Mouse (Mus musculus) forebrain, postnatal 0 days (tissue): Measurements from ENCODE around the gene Rhno1. TPM values are rescaled to one million over a fixed set of nuclear protein-coding genes. Genes with fewer than 3 reads are reported as not detected.

Experiments used
- ATAC-seq: fragments of 200-750 bp; cut with Nextera tagmentation; 2 replicates; pipeline ENCODE4 v1.8.0; 2017; ENCODE audit warnings: mild to moderate bottlenecking, moderate library complexity
- DNase-seq: peaks from one replicate; pipeline ENCODE4 v3.0.0-alpha.2; 2015
- H3K27ac ChIP-seq: fragments of 300-500 bp; sonication (generic); 2 replicates; pipeline ENCODE4 v1.5.1; 2014; ENCODE audit warnings: low read depth, mild to moderate bottlenecking, antibody characterized with exemption, low read length, moderate library complexity, mixed read lengths
- H3K27me3 ChIP-seq: fragments of 300-500 bp; sonication (generic); 2 replicates; pipeline ENCODE4 v1.6.1; 2014; ENCODE audit warnings: mild to moderate bottlenecking, low read length, mixed read lengths; ENCODE audit not compliant: insufficient read depth
- H3K36me3 ChIP-seq: fragments of 300-500 bp; sonication (generic); 2 replicates; pipeline ENCODE4 v1.6.1; 2014; ENCODE audit warnings: mild to moderate bottlenecking, moderate library complexity; ENCODE audit not compliant: insufficient read depth
- H3K4me1 ChIP-seq: fragments of 300-500 bp; sonication (generic); 2 replicates; pipeline ENCODE4 v1.6.1; 2014; ENCODE audit warnings: antibody characterized with exemption; ENCODE audit not compliant: insufficient read depth
- H3K4me2 ChIP-seq: fragments of 300-500 bp; sonication (generic); 2 replicates; pipeline ENCODE4 v1.6.1; 2014; ENCODE audit warnings: low read depth, mild to moderate bottlenecking, moderate library complexity
- H3K4me3 ChIP-seq: fragments of 300-500 bp; sonication (generic); 2 replicates; pipeline ENCODE4 v1.5.1; 2014; ENCODE audit warnings: low read depth, low read length, mixed read lengths
- H3K9ac ChIP-seq: fragments of 300-500 bp; sonication (generic); 2 replicates; pipeline ENCODE4 v1.6.1; 2014; ENCODE audit warnings: mild to moderate bottlenecking
- H3K9me3 ChIP-seq: fragments of 300-500 bp; sonication (generic); 2 replicates; pipeline ENCODE4 v1.6.1; 2016; ENCODE audit warnings: low read length
- CTCF ChIP-seq: sonication (generic); IDR thresholded peaks from 2 replicates; pipeline ENCODE4 v1.5.1; 2016; ENCODE audit warnings: antibody characterized with exemption, control low read depth, low read depth
- WGBS: fragments of 180-500 bp; shearing (Covaris S2); extraction: QIAGEN DNeasy Blood & Tissue Kit; methylation state at CpG from one replicate; pipeline ENCODE4 v1.1.7; 2014; 5-methylcytosine and 5-hydroxymethylcytosine counted together
- polyA plus RNA-seq: library from polyadenylated mRNA; unstranded; fragments of >200 nt; fragmentation: Nextera tagmentation; extraction: Ambion mirVana; gene quantifications from 2 replicates; pipeline ENCODE4 v1.2.1, GENCODE M21; 2015
- total RNA-seq: library from RNA; depleted of rRNA; stranded (reverse); fragments of >200 nt; gene quantifications from 2 replicates; pipeline ENCODE4 v1.2.3, GENCODE M21; 2014; rRNA removed

Rhno1 gene
- 21.5 and 32.1 TPM in 2 replicates for total RNA-seq
- polyA plus RNA-seq: 67.8 and 69.0 TPM in 2 replicates

DNA sequence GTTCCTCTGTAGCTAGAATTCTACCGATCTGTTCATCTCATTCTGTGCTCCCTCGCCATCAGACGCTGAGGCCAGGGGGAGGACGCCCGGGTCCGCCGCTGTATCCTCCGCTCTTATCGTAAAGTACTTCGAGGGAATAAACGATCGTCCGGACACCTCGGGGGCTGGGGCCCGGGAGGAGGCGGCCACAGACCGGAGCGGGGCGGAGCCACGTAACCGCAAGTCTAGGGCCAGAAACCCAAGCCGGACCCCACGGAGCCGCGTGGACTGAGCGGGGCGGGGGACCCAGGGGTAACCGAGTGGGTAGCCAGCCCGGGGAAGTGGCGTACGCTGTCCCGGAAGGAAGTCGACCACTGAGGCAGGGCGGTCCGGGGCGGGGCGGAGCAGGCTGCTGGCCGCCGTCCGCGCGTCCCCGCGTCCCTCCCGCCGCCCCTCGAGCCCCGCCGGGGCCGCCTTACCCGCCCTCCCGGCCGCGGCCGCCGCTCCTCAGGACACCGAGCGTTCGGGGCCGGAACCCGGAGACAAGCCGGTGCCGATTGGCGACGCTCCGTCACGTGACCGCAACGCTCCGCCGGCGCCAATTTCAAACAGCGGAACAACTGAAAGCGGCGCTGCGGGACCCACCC, at the start of gene Rhno1, which contains the start of gene Foxm1:
Gene Rhno1 (minus strand): TSS at position 531 of the 626 bp plus-strand sequence.
Gene Foxm1 (plus strand): TSS at position 587 of the 626 bp plus-strand sequence.
- H3K27ac ChIP-seq: peak within 1 kb of the TSS; percentile 88
- ATAC-seq: peak; percentile 87
- TF ChIP-seq CTCF: no peak
- H3K36me3 ChIP-seq: peaks cover 9% of the 10 kb centered on the region
- DNase-seq: peak; percentile 89
- no peaks in the 10 kb centered on the region for H3K9me3 ChIP-seq
- H3K4me2 ChIP-seq: peak within 1 kb of the TSS; percentile 100
- H3K9ac ChIP-seq: peak within 1 kb of the TSS; percentile 76
- H3K4me3 ChIP-seq: peak within 1 kb of the TSS; percentile 78
- H3K27me3 ChIP-seq: no peaks in the 10 kb centered on the region
- whole genome bisulfite sequencing: 1% methylated on average over 57 of the region's 76 CpGs
- H3K4me1 ChIP-seq: peaks cover 12% of the 10 kb centered on the region

DNA sequence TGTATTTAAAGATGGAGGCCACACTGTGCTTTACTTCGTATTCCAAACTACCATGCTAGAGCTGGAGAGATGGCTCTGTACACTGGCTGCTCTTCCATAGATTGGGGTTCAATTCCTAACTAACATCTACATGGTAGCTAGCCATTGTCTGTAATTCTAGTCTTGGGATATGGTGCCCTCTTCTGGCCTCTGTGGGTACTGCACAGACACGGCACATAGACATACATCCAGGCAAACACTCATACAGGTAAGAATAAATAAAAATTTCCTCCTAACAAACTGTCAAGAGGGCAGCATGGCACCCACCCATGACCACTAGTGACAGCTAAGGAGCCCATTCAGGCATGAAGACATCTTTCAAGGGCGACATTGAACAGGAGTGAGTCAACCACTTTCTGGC, 48.4 kb upstream of the Rhno1 start:
- 20% methylated on average over 3 of the region's 3 CpGs for WGBS
- DNase-seq (peak; percentile 87), ATAC-seq (peak; percentile 75)
- H3K4me1 ChIP-seq: no peaks in the 10 kb centered on the region
- peak; percentile 93 for TF ChIP-seq CTCF
- H3K9ac ChIP-seq: no peak overlapping the region
- no peaks in the 10 kb centered on the region for H3K27me3 ChIP-seq
- no peak overlapping the region for H3K4me3 ChIP-seq
- peaks cover 55% of the 10 kb centered on the region for H3K36me3 ChIP-seq
- H3K4me2 ChIP-seq: no peak overlapping the region
- H3K27ac ChIP-seq: no peak overlapping the region
- no peaks in the 10 kb centered on the region for H3K9me3 ChIP-seq

DNA sequence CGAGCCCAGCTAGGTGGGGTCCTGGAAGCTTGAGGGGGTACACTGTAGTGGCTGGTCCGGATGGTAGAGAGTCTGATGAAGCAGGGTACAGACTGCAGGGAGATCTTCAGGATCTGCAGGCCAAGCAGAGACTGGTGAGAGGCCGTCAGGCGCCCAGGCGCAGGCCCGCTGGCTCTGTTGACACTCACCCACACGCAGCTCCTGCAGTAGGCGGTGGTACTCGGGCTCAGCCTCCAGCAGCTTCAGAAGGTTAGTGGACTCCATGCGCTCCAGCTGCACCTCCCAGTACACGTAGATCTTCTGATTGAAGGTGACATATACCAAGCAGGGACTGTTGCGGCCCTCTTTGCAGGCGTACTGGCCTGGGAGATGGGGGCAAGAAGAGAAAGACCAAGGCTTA, 47.6 kb upstream of the Rhno1 start:
- 95% methylated on average over 13 of the region's 13 CpGs for WGBS
- TF ChIP-seq CTCF: no peak
- H3K27me3 ChIP-seq: no peaks in the 10 kb centered on the region
- H3K27ac ChIP-seq: no peak overlapping the region
- H3K36me3 ChIP-seq: peaks cover 49% of the 10 kb centered on the region
- no peak overlapping the region for H3K9ac ChIP-seq
- ATAC-seq (no peak), DNase-seq (no peak)
- H3K4me1 ChIP-seq: no peaks in the 10 kb centered on the region
- H3K4me2 ChIP-seq: no peak overlapping the region
- no peak overlapping the region for H3K4me3 ChIP-seq
- H3K9me3 ChIP-seq: no peaks in the 10 kb centered on the region

DNA sequence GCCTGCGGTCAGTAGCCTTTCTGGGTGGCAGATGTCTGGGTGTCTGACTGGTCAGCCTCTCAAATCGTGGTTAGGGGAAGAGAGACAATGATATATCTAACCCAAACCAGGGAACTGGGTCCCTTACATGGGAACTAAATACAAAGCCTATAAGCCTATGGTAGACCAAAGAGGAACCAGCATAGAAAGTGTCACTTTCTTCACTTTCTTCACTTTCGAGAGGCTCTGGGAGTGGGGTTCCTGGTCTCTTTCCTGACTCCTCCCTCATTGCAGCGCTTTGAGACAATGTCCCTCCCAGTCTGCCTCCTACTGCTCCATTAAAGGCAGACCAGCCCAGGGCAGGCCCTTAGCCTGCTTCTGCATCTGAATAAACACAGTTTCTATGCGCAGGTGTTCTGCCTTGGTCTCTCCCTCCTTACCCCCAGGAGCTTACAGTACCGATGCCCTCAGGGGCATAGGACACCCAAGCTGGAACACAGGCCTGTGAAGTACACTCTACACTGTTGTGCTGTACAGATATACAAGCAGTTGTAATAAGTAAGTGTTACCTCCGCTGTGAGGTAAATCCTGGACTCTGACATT, 45.9 kb upstream of the Rhno1 start:
- Histone ChIP-seq H3K9me3 (no peaks in the 10 kb centered on the region), H3K9ac (no peak overlapping the region), H3K4me2 (no peak overlapping the region), H3K27ac (no peak overlapping the region), H3K27me3 (no peaks in the 10 kb centered on the region), H3K4me3 (no peak overlapping the region), H3K36me3 (peaks cover 53% of the 10 kb centered on the region), H3K4me1 (no peaks in the 10 kb centered on the region)
- no peak for TF ChIP-seq CTCF
- DNase-seq (no peak), ATAC-seq (no peak)
- WGBS: 91% methylated on average over 7 of the region's 7 CpGs

DNA sequence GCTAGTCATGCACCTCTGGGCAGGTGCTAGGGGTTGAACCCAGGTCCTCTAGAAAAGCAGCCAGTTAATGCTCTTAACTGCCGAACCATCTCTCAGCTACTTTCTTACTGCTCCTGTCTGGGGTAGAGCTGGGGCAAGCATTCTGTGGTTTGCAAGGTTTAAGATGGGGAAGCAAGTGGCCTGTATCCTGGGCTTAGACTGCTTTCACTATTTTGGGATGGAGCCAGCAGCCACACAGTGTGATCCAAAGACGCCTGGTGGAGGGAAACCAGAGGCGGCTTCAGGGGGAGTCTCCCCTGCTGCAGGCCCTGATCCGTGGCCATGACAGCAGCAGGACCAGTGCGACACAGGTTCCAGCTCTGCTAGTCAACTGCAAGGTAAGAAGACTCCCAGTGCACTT, 42.0 kb upstream of the Rhno1 start:
- WGBS: 45% methylated on average over 5 of the region's 5 CpGs
- no peak overlapping the region for H3K27ac ChIP-seq
- H3K27me3 ChIP-seq: no peaks in the 10 kb centered on the region
- H3K4me2 ChIP-seq: no peak overlapping the region
- peaks cover 28% of the 10 kb centered on the region for H3K36me3 ChIP-seq
- peak; percentile 16; the same call in 1 of the 2 replicates for ATAC-seq
- H3K4me1 ChIP-seq: 0 out of 2 replicates have a peak, but pooled peaks cover 5% of the 10 kb centered on the region
- no peaks in the 10 kb centered on the region for H3K9me3 ChIP-seq
- H3K9ac ChIP-seq: no peak overlapping the region
- no peak for DNase-seq
- no peak for TF ChIP-seq CTCF
- no peak overlapping the region for H3K4me3 ChIP-seq

DNA sequence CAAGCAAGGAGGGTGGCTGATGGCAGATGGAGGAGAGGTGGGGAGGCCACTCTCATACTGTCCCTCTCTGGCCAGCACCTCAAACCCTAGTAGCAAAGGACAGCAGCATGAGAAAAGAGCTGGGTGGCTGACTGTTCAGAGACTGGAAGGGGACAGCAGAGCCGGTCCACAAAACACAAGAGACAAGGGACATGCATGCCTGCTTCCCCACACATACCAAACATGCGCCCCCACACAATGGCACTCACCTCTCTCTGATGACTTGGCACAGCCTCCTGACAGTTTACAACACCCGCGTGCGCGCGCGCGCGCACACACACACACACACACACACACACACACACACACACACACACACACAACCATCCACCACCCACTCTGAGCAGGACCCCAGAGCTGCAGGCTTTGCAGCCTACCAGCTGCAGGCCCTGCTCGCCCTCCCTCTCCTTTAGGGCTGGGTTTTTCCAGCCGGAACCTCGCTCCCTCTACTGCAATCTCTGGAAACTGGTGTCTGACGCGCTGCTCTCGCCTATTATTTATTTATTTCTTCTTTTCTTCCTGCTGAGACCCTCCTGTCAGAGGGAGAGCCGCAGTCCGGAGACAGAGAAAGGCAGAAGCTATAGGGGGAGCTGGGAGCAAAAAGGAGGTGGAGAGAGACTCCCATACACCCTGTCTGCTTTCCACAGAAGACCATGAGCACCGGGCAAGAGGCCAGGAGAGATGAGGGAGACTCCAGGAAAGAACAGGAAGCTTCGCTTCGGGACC, 36.9 kb upstream of the Rhno1 start:
- 0 out of 2 replicates have a peak, but pooled peaks cover 5% of the 10 kb centered on the region for H3K4me1 ChIP-seq
- peak overlapping the region; percentile 49 for H3K4me2 ChIP-seq
- TF ChIP-seq CTCF: no peak; the same call in 1 of the 2 replicates
- peak overlapping the region; percentile 29 for H3K4me3 ChIP-seq
- peak overlapping the region; percentile 46 for H3K9ac ChIP-seq
- peak overlapping the region; percentile 48 for H3K27ac ChIP-seq
- no peaks in the 10 kb centered on the region for H3K36me3 ChIP-seq
- 36% methylated on average over 21 of the region's 21 CpGs for WGBS
- H3K9me3 ChIP-seq: no peaks in the 10 kb centered on the region
- no peaks in the 10 kb centered on the region for H3K27me3 ChIP-seq
- DNase-seq: peak; percentile 77
- peak; percentile 96 for ATAC-seq

DNA sequence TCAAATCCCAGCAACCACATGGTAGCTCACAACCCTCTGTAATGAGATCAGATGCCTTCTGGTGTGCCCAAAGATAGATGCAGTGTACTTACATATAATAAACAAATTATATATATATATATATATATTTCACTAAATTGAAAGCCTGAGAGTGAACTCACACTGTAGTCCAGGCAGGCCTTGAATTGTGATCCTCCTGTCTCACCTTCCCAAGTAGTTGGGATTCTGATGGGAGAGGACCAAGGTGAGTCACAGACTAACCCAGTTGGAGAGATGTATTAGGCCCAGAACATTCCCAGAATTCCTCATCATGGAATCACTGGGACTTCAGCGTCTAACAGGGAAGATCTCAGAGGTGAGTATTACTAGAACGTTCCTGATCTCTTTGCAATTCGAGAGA, 36.3 kb upstream of the Rhno1 start, which contains the start of gene Nrip2:
Gene Nrip2 (plus strand): TSS at position 301 of the 400 bp plus-strand sequence.
- Histone ChIP-seq H3K4me1 (0 out of 2 replicates have a peak, but pooled peaks cover 5% of the 10 kb centered on the region), H3K27me3 (no peaks in the 10 kb centered on the region), H3K36me3 (no peaks in the 10 kb centered on the region), H3K9me3 (no peaks in the 10 kb centered on the region), H3K9ac (peak within 1 kb of the TSS; percentile 46), H3K4me2 (peak within 1 kb of the TSS; percentile 49), H3K27ac (peak within 1 kb of the TSS; percentile 48), H3K4me3 (peak within 1 kb of the TSS; percentile 29)
- WGBS: 82% methylated on average over 3 of the region's 3 CpGs
- no peak for TF ChIP-seq CTCF
- ATAC-seq (no peak), DNase-seq (no peak)
